Mouse (Mus musculus) myocyte (in vitro differentiated cells): ENCODE data around the gene Schip1.

Experiments
- CEBPB ChIP-seq: IDR thresholded peaks from 2 replicates; pipeline ENCODE4 v1.6.1; 2011; ENCODE audit warnings: mild to moderate bottlenecking, moderate library complexity; ENCODE audit not compliant: poor library complexity, insufficient read depth, severe bottlenecking
- E2F4 ChIP-seq: IDR thresholded peaks from one replicate; pipeline ENCODE4 v1.6.1; 2011; ENCODE audit warnings: mild to moderate bottlenecking, control low read depth, moderate library complexity; ENCODE audit not compliant: insufficient read depth
- POLR2A ChIP-seq: IDR thresholded peaks from one replicate; pipeline ENCODE4 v1.6.1; 2011; ENCODE audit warnings: low read depth, mild to moderate bottlenecking, control low read depth, moderate library complexity; ENCODE audit not compliant: insufficient read length
- POLR2AphosphoS2 ChIP-seq: IDR thresholded peaks from one replicate; pipeline ENCODE4 v1.6.1; 2011; ENCODE audit warnings: low read depth, control low read depth; ENCODE audit not compliant: insufficient read length
- SRF ChIP-seq: IDR thresholded peaks from one replicate; pipeline ENCODE4 v1.6.1; 2011; ENCODE audit warnings: low read depth; ENCODE audit not compliant: control insufficient read depth, insufficient read length
- TCF12 ChIP-seq: IDR thresholded peaks from one replicate; pipeline ENCODE4 v1.6.1; 2011; ENCODE audit warnings: mild to moderate bottlenecking, control low read depth; ENCODE audit not compliant: poor library complexity, insufficient read depth, severe bottlenecking

DNA sequence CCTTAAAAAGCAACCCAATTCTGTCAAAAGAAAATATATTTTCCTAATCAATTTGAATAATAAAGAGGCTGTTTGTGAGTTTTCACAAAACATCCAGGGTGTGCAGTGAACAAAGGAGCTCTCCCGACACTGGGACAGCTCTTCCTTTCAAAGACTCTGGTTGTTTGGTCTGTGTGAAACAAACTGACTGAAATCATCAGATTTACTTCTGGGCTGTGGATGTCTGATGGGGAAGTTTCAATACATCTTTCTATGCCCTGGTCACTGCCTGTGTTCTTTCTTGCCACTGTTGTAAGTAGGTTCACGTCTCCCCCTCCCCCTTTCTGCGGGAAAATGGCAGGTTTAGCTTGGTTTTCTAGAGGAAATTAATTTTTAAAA lies 449.5 kb downstream of the Schip1 start:
- TF ChIP-seq E2F4 (no peak), POLR2A (no peak), CEBPB (no peak), POLR2AphosphoS2 (no peak), TCF12 (no peak), SRF (no peak)
